Mouse (Mus musculus): ENCODE data around the gene Fcrl5.

DNA sequence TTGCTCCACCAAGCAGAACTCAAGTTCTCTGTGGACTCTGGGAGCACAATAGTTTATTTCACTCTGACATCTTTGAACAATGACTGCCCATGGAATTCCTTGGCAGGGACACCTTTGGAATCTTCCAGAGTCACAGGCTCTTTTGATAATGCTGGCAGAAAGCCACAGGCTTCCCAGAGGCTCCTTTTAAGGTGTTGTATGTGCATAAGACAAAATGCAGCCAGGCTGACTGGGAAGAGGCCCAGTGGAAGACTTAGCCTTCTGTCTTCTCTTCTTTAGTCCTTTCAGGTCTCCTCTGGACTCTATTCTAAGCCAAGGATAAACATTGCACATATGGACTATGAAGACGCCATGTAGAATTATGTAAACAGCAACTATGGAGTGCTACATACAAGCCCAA lies 44.6 kb upstream of the Fcrl5 start:
- TF ChIP-seq CTCF (IDR thresholded peaks at IDR 0.05; ENCODE audit: low read depth) (no peak), EP300 (optimal IDR thresholded peaks at IDR 0.05) (no peak)

Data from stomach, postnatal 0 days (tissue).